Mouse (Mus musculus) left cerebral cortex, postnatal 10 days (tissue): ENCODE measurements around the gene Agr2. TPM values are rescaled to one million over a fixed set of nuclear protein-coding genes. Genes with fewer than 3 reads are reported as not detected.
A peak's percentile ranks its signal among the peaks of the same experiment; 100 is the strongest.

Experiments used
- DNase-seq, 2 experiments: peaks; one replicate each; pipeline ENCODE4 v3.0.0; 2021 to 2022; ENCODE audit warnings: low spot score in 2 of 2, mixed read lengths in 1 of 2; ENCODE audit errors: extremely low spot score in 1 of 2
- intact Hi-C: fragments of 180-260 bp; cut with DNase I; formaldehyde crosslinking; loops from one replicate; pipeline ENCODE4 v1.15.1; 2025
- total RNA-seq, 2 experiments: library from RNA; stranded (reverse); gene quantifications; 2 replicates each; pipeline ENCODE4 v1.2.3; 2021

Gene Agr2
- total RNA-seq, 2 experiments from 2014 or later: not detected

- no peak for DNase-seq
- intact Hi-C loops: no loop called here
Observed at GRCm38 (mm10) chr12:36019572-36019971, 26.9 kb downstream of the Agr2 start.

GRCm38 (mm10) chr12:36020081-36020480, 27.4 kb downstream of the Agr2 start:
- intact Hi-C loops: no loop called here
- no peak for DNase-seq

GRCm38 (mm10) chr12:36020710-36021109, 28.0 kb downstream of the Agr2 start:
- intact Hi-C loops: no loop called here

DNA sequence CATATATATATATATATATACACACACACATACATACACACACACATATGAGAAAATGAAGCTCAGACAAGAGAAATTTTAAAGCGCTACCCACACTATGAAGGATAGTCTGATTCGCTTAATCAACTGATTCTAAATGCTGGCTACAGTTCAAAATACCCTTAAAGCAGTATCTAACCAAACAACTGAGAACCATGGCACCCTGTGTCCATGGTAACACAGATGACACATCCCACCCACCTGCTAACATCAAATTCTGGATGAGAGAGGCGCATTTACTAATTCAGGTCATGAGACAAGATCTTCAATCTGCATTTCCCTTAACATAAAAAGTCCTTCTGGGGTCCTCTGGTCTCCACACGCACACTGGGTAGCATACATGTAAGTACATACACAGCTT, 33.4 kb downstream of the Agr2 start:
- DNase-seq: no peak
- intact Hi-C loops: no loop called here

More at GRCm38 (mm10) chr12:36020710-36021109, 28.0 kb downstream of the Agr2 start:
- DNase-seq: no peak

GRCm38 (mm10) chr12:36027171-36027570, 34.5 kb downstream of the Agr2 start:
- DNase-seq: no peak
- intact Hi-C loops: no loop called here

DNA sequence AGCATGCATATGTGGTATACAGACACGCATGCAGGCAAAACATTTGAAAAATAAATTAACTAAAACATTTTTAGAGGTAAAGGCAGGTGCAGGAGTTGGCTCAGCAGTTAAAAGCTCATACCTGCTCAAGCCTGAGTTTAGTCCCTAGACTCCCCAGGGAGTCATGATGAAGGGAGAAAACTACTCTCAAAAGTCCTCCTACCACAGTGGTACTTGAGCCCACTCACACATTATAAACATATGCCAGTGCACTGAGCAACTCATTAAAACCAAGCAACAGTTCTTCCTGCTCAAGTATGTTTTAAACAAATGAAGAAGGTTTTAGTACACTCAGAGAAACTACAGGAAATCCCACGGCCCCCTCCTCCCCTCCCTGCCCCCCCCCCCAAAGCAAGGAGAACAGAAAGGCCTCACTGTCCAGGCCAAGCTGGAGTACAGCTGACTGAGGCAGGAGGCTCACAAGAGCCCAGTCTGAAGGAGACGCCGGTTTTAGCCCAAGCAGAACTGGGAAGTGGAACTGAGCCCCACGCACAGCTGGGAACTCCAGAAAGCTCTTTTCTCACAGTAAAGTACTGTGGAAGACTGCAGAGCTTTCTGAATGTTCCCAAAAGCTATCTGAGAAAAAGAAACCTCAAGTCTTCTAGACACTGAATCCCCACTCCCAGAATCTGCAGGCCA, 36.4 kb downstream of the Agr2 start:
- intact Hi-C loops: no loop called here
- DNase-seq: peak in 1 of 2 experiments; percentile 43

DNA sequence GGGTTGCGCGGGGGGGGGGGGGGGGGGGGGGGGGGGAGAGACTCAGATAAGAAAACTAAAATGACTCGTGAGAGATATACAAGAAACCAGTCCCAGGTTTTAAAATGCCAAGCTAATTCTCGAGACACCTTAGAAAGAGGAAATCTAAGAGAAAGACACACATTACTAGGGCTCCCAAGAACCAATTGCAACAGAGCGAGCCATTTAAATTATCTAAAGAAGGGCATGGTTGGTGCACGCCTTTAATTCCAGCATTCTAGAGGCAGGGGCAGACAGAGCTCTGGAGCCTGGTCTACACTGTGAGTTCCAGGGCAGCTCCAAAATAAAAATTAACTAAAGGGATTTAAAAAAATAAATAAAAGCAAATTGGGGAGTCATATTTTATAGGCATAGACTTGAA, 37.0 kb downstream of the Agr2 start:
- intact Hi-C loops: no loop called here

GRCm38 (mm10) chr12:36030660-36031363, 38.1 kb downstream of the Agr2 start:
- intact Hi-C loops: no loop called here
- DNase-seq: no peak

More for the DNA sequence above, 37.0 kb downstream of the Agr2 start:
- no peak for DNase-seq

DNA sequence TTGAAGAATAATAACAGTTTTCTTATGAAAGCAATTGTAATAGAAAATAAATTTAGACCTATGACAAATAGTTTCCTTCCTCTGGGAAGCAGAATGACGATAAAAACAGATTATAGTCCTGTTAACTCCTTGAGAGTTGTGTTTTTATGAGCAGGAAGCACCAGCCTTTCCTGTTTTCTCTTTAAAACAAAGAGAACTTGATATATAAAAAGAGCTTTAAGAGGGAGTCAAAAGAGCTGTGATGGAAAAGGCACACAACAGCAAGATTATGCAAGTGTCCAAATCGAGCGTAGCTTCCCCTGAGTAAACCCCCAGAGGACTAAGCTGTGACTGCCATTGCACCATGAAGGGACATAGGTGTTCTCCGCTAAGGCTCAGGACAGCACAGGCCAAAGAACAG, 39.7 kb downstream of the Agr2 start:
- intact Hi-C loops: no loop called here
- no peak for DNase-seq

DNA sequence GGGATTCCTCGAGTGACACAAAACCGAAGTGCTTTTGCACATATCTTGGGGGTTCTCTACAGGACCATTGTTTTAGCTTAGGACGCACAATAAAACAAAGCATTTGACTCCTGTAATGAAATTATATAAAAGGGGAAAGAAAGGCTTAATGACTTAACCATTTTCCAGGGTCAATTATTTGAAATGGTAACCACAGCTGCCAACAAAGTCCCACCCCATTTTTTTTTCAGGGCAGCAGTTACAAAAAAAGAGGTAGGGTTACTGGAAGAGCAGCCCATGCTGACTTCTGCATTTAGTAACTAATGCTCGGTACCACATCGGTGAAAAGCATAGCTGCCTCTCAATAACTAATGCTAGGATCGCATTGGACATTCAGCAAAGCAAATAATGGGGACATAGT, 42.8 kb downstream of the Agr2 start:
- intact Hi-C loops: no loop called here
- DNase-seq: no peak

DNA sequence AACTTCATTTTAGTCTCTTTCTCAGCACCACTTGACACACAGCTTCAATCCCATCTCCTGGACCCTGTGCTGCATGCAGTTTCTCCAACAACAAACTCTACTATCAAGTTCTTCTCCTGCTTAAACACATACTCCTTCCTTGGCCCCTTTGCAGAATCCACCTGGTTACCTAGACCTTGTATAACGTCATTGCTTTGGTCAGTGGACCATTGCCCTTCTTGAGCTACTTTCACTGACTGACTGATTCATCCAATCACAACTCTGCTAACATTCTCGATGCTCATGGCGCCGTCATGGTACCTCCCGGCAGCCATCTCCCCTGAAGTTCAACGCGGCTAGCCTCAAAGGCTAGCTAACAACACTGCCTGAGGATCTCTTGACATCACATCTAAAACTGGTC, 43.4 kb downstream of the Agr2 start:
- no peak for DNase-seq
- intact Hi-C loops: no loop called here

DNA sequence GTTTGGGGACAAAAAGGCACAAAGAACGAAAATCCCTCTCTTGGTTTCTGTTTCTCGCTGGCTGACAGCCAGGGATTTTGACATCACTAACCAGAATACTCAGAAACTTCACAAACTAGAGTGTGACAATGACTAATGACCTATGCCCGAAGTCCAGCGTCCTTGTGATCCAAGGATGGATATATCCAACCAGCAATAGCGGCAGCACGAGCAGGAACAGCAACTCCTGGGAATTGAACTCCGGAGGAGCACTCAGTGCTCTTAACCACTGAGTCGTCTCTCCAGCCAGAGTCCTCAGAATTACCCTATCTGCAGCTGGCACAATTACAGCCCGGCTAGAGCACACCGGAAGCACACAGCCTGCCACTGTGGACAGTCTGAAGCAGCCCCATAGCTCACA, 44.1 kb downstream of the Agr2 start:
- no peak for DNase-seq
- intact Hi-C loops: no loop called here

GRCm38 (mm10) chr12:36039541-36040084, 46.9 kb downstream of the Agr2 start:
- intact Hi-C loops: loop anchor here (2.0 to 5.0 kb wide), 2 partner anchors 55 to 118 kb away; partner anchors contain the start of genes Ankmy2 and Bzw2
- no peak for DNase-seq

GRCm38 (mm10) chr12:36040571-36041280, 48.0 kb downstream of the Agr2 start:
- DNase-seq: no peak

DNA sequence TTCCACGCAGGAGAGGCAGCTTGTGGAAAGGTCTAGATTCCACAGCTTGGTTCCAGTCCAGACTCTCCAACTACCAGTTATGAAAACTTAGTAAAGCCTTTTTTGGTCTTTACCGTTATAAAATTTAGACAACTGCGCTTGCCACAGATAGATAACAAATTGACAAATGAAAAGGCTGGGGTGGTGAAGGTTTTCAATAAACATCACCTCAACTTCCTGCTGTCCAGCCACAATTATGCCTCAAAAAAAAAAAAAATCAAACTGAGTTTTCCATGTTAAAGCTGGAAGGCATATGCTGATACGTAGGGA, 48.5 kb downstream of the Agr2 start:
- intact Hi-C loops: loop anchor here (2.0 to 5.0 kb wide), 2 partner anchors 54 to 116 kb away; partner anchors contain the start of genes Ankmy2 and Bzw2
- no peak for DNase-seq

More at GRCm38 (mm10) chr12:36040571-36041280, 48.0 kb downstream of the Agr2 start:
- intact Hi-C loops: loop anchor here (2.0 to 5.0 kb wide), 2 partner anchors 54 to 117 kb away; partner anchors contain the start of genes Ankmy2 and Bzw2

DNA sequence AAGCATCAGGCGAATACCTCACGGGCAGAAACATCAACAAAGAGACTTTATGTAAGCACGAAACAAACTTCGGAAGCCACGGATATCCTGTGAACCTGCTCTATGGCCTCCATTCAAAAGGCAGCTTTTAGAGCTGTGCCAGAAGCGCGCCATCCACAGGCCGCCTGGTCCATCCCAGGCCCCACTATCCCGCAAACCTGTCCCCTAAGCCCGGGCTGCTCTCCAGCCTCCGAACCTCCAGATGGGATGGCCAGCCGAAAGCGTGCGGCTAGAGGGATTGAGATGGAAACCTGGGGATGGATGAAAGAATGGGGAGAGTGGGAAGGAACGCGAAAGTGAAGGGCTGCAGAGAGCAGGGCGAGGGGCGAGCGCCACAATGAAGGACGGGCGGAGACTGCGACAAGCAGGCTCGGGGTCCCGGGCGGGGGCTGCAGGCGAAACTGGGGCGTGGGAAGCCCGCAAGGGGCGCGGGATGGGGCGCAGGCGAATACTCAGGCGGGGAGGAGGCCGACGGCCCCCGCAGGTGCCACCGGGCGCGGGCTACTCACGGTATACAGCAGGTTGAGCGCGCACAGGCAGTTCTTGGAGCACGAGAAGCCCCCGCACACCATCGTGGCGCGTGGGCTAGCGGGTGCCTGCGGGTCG, 49.1 kb downstream of the Agr2 start:
- DNase-seq: peak; percentile 27 to 80
- intact Hi-C loops: loop anchor here (2.0 to 5.0 kb wide), 2 partner anchors 53 to 115 kb away; partner anchors contain the start of genes Ankmy2 and Bzw2

GRCm38 (mm10) chr12:36042348-36042778, 49.7 kb downstream of the Agr2 start, which contains the start of gene Tspan13:
Gene Tspan13 (minus strand): TSS chr12:36042500.
- DNase-seq: peak; percentile 90 to 93
- intact Hi-C loops: loop anchor here (5.0 kb wide), 1 partner anchor 115 kb away; the partner anchor contains the start of genes Ankmy2 and Bzw2

GRCm38 (mm10) chr12:36044691-36045090, 52.0 kb downstream of the Agr2 start:
- DNase-seq: no peak
- intact Hi-C loops: loop anchor here (5.0 kb wide), 1 partner anchor 113 kb away; the partner anchor contains the start of genes Ankmy2 and Bzw2
